Mouse (Mus musculus) liver, embryonic 16.5 days (tissue): ENCODE measurements at regions not wholly inside any gene's neighbourhood (a gene's known extent, or its start where the extent isn't known, plus 50 kb on each side); places are given as distances from the start of the nearest gene placed in this dataset.

ENCODE experiments used
- ATAC-seq: fragments of 200-750 bp; cut with Nextera tagmentation; 2 replicates; pipeline ENCODE4 v1.8.0; 2017; ENCODE audit warnings: low read depth, mild to moderate bottlenecking, moderate number of reproducible peaks, moderate library complexity
- H3K27ac ChIP-seq: fragments of 300-500 bp; sonication (generic); 2 replicates; pipeline ENCODE4 v1.5.1; 2014; ENCODE audit warnings: mild to moderate bottlenecking, low read length
- H3K27me3 ChIP-seq: fragments of 300-500 bp; sonication (generic); 2 replicates; pipeline ENCODE4 v1.6.1; 2014; ENCODE audit warnings: low read depth, low read length, mixed read lengths; ENCODE audit not compliant: control insufficient read depth, insufficient read depth
- H3K36me3 ChIP-seq: fragments of 300-500 bp; sonication (generic); 2 replicates; pipeline ENCODE4 v1.6.1; 2014; ENCODE audit warnings: mild to moderate bottlenecking; ENCODE audit not compliant: control insufficient read depth, insufficient read depth
- H3K4me1 ChIP-seq: fragments of 300-500 bp; sonication (generic); 2 replicates; pipeline ENCODE4 v1.6.1; 2014; ENCODE audit warnings: low read depth, low read length, mixed read lengths; ENCODE audit not compliant: control insufficient read depth
- H3K4me2 ChIP-seq: fragments of 300-500 bp; sonication (generic); 2 replicates; pipeline ENCODE4 v1.6.1; 2014; ENCODE audit warnings: low read depth, low read length, mixed read lengths
- H3K4me3 ChIP-seq: fragments of 300-500 bp; sonication (generic); 2 replicates; pipeline ENCODE4 v1.5.1; 2014; ENCODE audit warnings: low read depth, mild to moderate bottlenecking, low read length
- H3K9ac ChIP-seq: fragments of 300-500 bp; sonication (generic); 2 replicates; pipeline ENCODE4 v1.6.1; 2014; ENCODE audit warnings: low read depth, low read length
- H3K9me3 ChIP-seq: fragments of 300-500 bp; sonication (generic); replicated peaks from 2 replicates; pipeline ENCODE4 v1.6.1; 2016; ENCODE audit warnings: low read length; ENCODE audit not compliant: control insufficient read depth
- WGBS: fragments of 180-500 bp; shearing (Covaris S2); extraction: QIAGEN DNeasy Blood & Tissue Kit; methylation state at CpG from one replicate; pipeline ENCODE4 v1.1.7; 2014; ENCODE audit not compliant: insufficient replicate concordance; 5-methylcytosine and 5-hydroxymethylcytosine counted together

- Histone ChIP-seq H3K4me1 (no peaks in the 10 kb centered on the region), H3K4me3 (no peak overlapping the region), H3K36me3 (no peaks in the 10 kb centered on the region), H3K27me3 (no peaks in the 10 kb centered on the region), H3K9me3 (no peaks in the 10 kb centered on the region), H3K9ac (no peak overlapping the region), H3K27ac (no peak overlapping the region), H3K4me2 (no peak overlapping the region)
- no peak for ATAC-seq
- 41% methylated on average over 1 of the region's 1 CpGs for WGBS
Observed at GRCm38 (mm10) chr14:78384370-78384769, 76.5 kb upstream of the Tnfsf11 start.

GRCm38 (mm10) chr14:78383256-78383709, 75.4 kb upstream of the Tnfsf11 start:
- H3K4me2 ChIP-seq = no peak overlapping the region
- no peak overlapping the region for H3K27ac ChIP-seq
- no peak overlapping the region for H3K9ac ChIP-seq
- H3K4me1 ChIP-seq = no peaks in the 10 kb centered on the region
- WGBS = 45% methylated on average over 8 of the region's 8 CpGs
- no peak for ATAC-seq
- no peaks in the 10 kb centered on the region for H3K27me3 ChIP-seq
- H3K4me3 ChIP-seq = no peak overlapping the region
- no peaks in the 10 kb centered on the region for H3K36me3 ChIP-seq
- no peaks in the 10 kb centered on the region for H3K9me3 ChIP-seq

GRCm38 (mm10) chr14:78380011-78380410, 72.2 kb upstream of the Tnfsf11 start:
- no peaks in the 10 kb centered on the region for H3K36me3 ChIP-seq
- 60% methylated on average over 4 of the region's 4 CpGs for WGBS
- no peak overlapping the region for H3K9ac ChIP-seq
- H3K9me3 ChIP-seq = no peaks in the 10 kb centered on the region
- H3K4me3 ChIP-seq = no peak overlapping the region
- H3K27ac ChIP-seq = no peak overlapping the region
- H3K27me3 ChIP-seq = no peaks in the 10 kb centered on the region
- no peak overlapping the region for H3K4me2 ChIP-seq
- ATAC-seq = no peak
- H3K4me1 ChIP-seq = no peaks in the 10 kb centered on the region

GRCm38 (mm10) chr14:78376591-78376990, 68.7 kb upstream of the Tnfsf11 start:
- WGBS = 64% methylated on average over 5 of the region's 5 CpGs
- no peaks in the 10 kb centered on the region for H3K4me1 ChIP-seq
- no peak for ATAC-seq

GRCm38 (mm10) chr14:78375746-78376495, 68.1 kb upstream of the Tnfsf11 start:
- Histone ChIP-seq H3K4me2 (no peak overlapping the region), H3K9me3 (no peaks in the 10 kb centered on the region), H3K4me3 (no peak overlapping the region), H3K9ac (no peak overlapping the region), H3K4me1 (no peaks in the 10 kb centered on the region), H3K27ac (no peak overlapping the region), H3K36me3 (no peaks in the 10 kb centered on the region), H3K27me3 (no peaks in the 10 kb centered on the region)
- WGBS = 51% methylated on average over 3 of the region's 3 CpGs
- no peak for ATAC-seq

More at GRCm38 (mm10) chr14:78376591-78376990, 68.7 kb upstream of the Tnfsf11 start:
- Histone ChIP-seq H3K27me3 (no peaks in the 10 kb centered on the region), H3K36me3 (no peaks in the 10 kb centered on the region), H3K9ac (no peak overlapping the region), H3K4me3 (no peak overlapping the region), H3K4me2 (no peak overlapping the region), H3K27ac (no peak overlapping the region), H3K9me3 (no peaks in the 10 kb centered on the region)

- Histone ChIP-seq H3K9me3 (no peaks in the 10 kb centered on the region), H3K27ac (no peak overlapping the region), H3K36me3 (no peaks in the 10 kb centered on the region), H3K4me2 (no peak overlapping the region), H3K9ac (no peak overlapping the region), H3K4me1 (no peaks in the 10 kb centered on the region), H3K4me3 (no peak overlapping the region), H3K27me3 (no peaks in the 10 kb centered on the region)
- no peak for ATAC-seq
- WGBS = 38% methylated on average over 1 of the region's 1 CpGs
Observed at GRCm38 (mm10) chr14:78372102-78372501, 64.3 kb upstream of the Tnfsf11 start.

- Histone ChIP-seq H3K27ac (no peak overlapping the region), H3K27me3 (no peaks in the 10 kb centered on the region), H3K4me3 (no peak overlapping the region), H3K4me1 (no peaks in the 10 kb centered on the region), H3K36me3 (no peaks in the 10 kb centered on the region), H3K4me2 (no peak overlapping the region), H3K9ac (no peak overlapping the region), H3K9me3 (no peaks in the 10 kb centered on the region)
- 73% methylated on average over 4 of the region's 4 CpGs for WGBS
- ATAC-seq = no peak
Observed at GRCm38 (mm10) chr14:78368881-78369280, 61.0 kb upstream of the Tnfsf11 start.

- Histone ChIP-seq H3K9me3 (no peaks in the 10 kb centered on the region), H3K27ac (no peak overlapping the region), H3K4me3 (no peak overlapping the region), H3K9ac (no peak overlapping the region), H3K4me1 (no peaks in the 10 kb centered on the region), H3K36me3 (no peaks in the 10 kb centered on the region), H3K27me3 (no peaks in the 10 kb centered on the region), H3K4me2 (no peak overlapping the region)
- no peak for ATAC-seq
Observed at GRCm38 (mm10) chr14:78364822-78365221, 57.0 kb upstream of the Tnfsf11 start.

GRCm38 (mm10) chr14:78363123-78363522, 55.3 kb upstream of the Tnfsf11 start:
- H3K4me2 ChIP-seq = no peak overlapping the region
- no peaks in the 10 kb centered on the region for H3K9me3 ChIP-seq
- WGBS = 44% methylated on average over 5 of the region's 5 CpGs
- no peak overlapping the region for H3K4me3 ChIP-seq
- no peaks in the 10 kb centered on the region for H3K4me1 ChIP-seq
- no peaks in the 10 kb centered on the region for H3K27me3 ChIP-seq
- H3K36me3 ChIP-seq = no peaks in the 10 kb centered on the region
- H3K27ac ChIP-seq = no peak overlapping the region
- H3K9ac ChIP-seq = no peak overlapping the region
- ATAC-seq = no peak
